Mouse (Mus musculus) megakaryocyte-erythroid progenitor cell, adult 5-6 weeks (primary cell): ENCODE measurements around the gene Cdc34b. TPM values are rescaled to one million over a fixed set of nuclear protein-coding genes. Genes with fewer than 3 reads are reported as not detected.
A peak's percentile ranks its signal among the peaks of the same experiment; 100 is the strongest.

Source experiments
- ATAC-seq: replicated peaks from 2 replicates; pipeline ENCODE4 v1.8.0; 2016; ENCODE audit warnings: mild to moderate bottlenecking, inconsistent platforms; ENCODE audit not compliant: severe bottlenecking, poor library complexity, low FRiP score, low TSS enrichment
- total RNA-seq, 2 experiments: library from RNA; stranded (forward) in 1 of 2; stranded (reverse) in 1 of 2; fragments of 200-1000, 215-1000 nt in 1 of 2; fragments of >200 nt in 1 of 2; fragmentation: Nextera tagmentation in 1 of 2; gene quantifications; 2 replicates each; pipeline ENCODE4 v1.2.3; 2014 to 2017

The Cdc34b gene
- total RNA-seq, 2 experiments from 2014 or later, result not detected

DNA sequence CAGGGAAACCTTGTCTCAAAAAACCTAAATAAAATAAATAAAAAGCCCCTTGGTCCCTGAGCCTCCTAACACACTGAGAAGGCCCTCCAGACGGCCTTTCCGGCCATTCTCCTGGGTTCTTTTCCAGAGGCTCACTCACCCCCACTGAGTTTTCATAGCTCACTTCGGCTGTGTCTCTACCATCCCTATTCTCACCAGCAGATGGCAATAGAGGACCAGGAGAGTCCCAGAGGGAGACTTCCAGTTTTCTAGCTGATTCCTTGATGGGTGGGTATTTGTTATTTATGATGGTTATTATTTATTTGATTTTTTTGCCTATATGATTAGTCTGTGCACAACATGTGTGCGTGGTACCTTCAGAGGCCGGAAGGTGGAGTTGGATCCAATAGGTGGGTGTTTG, 11.3 kb upstream of the Cdc34b start:
- peak; percentile 59 for ATAC-seq

DNA sequence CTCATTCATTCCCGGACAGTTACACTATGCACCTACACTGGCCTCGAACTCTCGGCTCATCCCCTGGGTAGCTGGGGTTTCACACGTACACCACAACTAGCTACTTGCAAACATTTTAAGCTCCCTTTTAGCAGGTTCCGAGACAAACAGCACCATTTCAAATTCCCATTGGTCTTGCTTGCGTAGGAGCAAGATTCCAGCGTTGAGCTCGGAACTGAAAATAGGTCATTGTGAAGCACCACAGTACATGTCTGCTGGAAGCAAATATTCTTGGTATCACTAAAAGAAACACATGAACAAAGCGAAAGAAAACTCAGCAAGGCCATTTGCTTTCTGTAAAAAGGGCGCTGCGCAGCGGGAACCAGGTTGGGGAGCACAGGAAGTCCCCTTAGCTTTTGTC, 10.4 kb upstream of the Cdc34b start:
- no peak for ATAC-seq

DNA sequence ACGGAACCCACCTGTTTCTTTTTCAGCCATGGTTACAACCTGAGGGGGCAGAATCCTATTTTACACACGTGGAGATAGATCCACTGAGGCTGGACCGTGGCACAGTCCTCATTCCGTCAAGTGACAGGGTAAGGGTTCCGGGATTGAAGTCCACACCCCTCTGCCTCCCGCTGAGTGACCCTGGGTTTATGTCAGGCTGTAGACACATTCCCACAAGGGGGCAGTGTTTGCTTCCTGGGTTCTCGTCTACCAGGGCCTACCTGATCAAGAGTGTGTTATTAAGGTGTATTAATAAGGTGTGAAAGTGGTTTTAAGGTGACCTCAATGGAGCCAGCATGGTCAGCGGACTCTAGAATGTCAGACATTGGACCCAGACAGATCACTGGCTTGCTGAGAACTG, 8.8 kb upstream of the Cdc34b start:
- peak; percentile 47; the same call in 1 of the 2 replicates for ATAC-seq

DNA sequence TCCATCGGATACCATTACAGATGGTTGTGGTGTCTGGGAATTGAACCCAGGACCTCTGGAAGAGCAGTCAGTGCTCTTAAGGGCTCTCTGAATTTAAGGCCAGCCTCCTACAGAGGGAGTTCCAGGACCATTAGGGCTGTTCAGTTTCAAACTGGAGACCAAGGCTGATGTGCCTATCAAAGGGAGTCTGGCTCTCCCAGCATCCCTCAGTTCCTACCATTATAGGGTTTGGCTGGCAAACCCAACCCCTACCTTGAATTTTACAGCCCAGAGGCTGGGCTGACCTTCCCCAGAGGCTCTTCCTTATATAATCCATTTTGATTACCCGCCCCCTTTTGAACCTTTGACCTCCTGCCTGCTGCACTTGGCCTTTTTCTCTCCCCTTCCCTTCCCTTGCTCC, 5.8 kb upstream of the Cdc34b start:
- no peak for ATAC-seq

DNA sequence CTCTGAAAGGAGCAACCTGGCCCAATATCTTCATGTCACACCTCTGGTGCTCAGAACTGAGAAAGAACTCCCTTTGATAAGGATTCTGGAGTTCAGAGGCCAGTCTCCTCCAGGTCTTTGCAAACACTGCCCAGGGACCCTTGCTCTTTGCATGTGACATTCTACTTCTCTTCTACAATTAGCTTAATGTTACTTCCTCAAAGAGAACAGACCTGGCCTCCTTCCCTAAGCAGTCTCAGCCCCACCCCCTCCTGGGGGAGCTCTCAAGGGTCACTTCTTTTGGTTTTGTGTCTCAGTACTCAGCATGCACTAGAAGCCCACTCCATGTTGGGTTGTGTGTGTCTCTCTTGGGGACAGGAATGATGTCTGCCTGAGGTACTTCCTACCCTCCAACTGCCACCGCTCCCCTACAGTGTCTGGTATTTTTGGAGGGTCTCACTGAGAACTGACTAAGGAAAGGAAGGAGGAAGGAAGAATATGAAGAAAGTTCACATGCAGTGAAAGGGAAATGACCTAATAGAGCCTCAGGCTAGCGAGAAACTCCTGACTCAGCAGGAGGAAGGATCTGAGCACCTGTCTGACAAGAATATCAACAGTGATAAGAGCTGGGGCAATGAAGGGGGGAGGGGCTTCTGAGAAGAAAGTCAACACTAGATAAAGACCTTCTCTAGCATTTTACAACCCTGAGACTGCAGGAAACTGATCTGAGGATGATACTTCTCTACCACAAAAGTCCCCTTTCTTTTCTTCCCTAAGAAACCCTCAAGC, 11.5 kb downstream of the Cdc34b start:
- ATAC-seq, result no peak

DNA sequence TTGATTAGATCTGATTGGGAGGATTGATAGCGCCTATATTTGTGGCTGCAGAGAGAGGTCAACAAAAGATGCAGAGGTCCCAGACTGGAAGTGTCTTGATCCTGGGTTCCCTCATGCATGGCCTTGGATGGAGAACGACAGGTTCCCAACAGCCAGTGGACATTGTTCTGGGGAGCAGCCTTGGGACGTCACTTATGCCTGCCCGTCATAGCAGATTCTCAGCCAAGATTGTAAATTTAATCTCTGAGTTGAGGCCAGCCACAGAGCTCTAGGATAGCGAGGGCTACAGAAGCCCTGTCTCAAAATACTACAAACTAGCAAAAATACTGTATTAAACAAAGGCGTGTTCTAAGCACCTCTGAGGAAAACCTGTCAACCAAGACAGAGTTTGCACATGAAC, 18.3 kb downstream of the Cdc34b start:
- no peak for ATAC-seq

DNA sequence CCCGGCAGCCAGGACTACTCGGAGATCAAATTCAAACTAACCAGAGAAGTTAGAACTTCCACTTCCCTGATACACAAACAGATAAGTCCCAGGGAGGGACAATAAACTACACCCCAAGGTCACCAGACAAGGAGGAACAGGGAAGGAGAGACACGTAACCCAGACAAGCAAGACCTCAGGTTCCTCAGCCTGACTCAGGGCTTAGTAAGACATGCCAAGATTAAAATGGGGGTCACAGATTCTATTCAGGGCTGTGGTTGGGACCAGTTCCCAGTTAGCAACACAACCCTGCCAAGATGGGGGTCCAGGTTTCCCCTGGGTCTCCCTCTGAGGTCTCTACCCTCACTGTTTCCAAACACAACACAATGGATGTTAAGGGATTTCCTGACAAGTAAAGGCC, 18.8 kb downstream of the Cdc34b start:
- ATAC-seq, result no peak

DNA sequence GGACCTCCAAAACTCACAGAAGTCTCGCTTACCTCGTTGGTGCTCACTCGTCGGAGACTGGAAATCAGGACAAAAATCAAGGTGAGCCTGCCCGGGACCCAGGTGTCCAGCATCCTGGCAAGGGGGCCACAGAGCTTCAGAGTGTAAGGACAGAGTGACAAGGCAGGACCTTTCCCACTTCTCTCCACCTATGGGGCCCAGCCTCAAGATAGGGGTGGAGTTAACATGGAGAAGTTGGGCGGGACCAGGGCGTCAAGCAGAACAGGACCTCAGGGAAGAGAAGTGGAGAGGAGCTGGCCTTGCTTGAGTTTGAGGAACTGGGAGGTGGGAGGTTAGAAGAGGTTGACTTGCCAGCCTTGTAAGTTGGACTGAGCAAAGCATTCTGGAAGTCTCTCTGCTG, 19.2 kb downstream of the Cdc34b start:
- no peak for ATAC-seq

DNA sequence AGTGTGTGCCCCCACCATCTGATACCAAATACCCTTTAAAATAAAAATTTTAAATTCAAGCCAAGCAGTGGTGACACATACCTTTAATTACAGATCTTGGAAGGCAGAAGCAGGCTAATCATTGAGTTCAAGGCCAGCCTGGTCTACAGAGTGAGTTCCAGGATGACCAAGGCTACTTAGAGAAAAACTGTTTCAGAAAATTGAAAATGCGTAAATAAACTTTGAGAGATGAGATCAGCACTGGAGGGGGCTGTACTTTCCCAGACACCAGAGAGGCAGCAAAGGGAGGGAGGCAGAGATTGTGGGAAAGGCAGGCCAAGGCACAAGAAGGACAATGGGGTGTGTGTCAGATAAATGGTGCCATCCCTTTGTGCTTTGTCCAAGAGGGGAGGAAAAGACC, 20.7 kb downstream of the Cdc34b start:
- ATAC-seq, result no peak

DNA sequence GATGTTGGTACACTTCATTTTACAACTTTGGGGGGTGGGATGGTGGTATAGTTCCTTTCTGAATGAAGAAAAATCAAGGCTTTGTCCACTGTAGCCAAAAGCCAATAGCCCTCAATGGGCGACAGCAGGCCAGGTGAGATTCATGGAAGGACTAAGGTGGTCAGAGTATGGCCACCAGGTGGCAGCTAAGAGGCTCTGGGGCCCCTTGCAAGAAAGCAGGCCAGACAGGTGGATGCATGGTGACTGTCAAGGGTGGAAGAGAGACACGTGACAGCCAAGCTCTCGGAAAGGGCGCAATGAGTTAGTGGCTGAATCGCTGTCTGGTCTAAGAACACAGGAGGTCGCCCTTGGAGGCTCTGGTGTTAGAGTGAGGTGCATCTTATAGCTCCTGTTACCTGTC, 21.2 kb downstream of the Cdc34b start:
- no peak for ATAC-seq

DNA sequence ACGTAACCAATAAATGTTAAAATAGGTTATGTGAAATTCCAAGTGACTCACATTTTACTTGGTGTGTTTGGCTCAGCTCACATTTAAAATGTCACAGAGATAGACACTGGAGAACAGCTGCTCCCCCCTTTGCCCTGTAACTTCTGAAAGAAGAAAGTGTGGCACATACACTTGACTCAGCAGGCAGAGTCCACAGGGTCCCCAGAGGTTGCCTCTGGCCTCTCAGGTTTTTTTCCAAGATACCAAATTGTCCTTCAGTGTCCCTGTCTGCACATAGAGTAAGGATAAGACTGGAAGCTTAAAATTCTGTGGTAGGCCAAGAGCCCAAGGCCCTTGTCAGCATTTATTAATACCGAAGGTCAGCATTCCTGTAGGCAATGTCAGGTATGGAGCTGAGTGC, 25.7 kb downstream of the Cdc34b start:
- no peak for ATAC-seq

DNA sequence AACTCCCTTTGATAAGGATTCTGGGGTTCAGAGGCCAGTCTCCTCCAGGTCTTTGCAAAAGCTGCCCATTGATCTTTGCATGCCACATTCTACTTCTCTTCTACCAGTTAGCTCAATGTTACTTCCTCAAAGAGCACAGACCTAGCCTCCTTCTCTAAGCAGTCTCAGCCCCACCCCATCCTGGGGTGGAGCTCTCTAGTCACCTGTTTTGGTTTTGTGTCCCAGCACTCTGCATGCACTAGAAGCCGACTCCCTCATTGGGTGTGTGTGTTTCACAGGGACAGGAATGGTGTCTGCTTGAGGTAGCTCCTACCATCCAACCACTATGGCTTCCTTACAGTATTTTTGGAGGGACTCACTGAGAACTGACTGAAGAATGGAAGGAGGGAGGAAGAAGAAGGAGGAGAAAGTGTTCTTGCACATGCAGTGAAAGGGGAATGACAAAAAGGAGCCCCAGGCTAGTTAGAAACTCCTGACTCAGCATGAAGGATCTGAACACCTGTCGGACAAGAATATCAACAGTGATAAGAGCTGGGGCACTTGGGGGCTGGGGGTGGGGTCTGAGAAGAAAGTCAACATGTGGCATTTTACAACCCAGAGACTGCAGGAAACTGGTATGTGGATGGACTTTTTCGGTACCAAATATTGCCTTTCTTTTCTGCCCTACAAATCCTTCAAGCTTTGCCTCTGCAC, 30.9 kb downstream of the Cdc34b start:
- ATAC-seq, result no peak

DNA sequence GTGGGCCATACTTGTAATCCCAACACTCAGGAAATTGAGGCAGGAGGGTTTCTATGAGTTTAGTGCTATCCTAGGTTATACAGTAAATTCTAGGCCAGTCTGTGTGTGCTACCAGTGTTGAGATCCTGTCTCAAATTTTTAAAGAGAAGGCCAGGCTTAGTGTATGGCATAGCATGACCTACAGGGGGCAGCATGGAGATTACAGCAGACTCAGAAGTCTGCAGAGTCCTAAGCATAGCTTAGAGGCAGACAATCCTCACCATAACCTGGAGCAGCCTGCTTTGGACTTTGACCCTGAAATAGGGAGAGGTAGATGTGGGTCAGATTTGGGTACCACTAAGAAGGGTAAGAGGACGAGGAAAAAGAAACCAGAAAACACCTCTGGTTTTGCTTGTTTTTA, 32.3 kb downstream of the Cdc34b start:
- 0 out of 2 replicates have a peak, but pooled peaks have one; percentile 50 for ATAC-seq

DNA sequence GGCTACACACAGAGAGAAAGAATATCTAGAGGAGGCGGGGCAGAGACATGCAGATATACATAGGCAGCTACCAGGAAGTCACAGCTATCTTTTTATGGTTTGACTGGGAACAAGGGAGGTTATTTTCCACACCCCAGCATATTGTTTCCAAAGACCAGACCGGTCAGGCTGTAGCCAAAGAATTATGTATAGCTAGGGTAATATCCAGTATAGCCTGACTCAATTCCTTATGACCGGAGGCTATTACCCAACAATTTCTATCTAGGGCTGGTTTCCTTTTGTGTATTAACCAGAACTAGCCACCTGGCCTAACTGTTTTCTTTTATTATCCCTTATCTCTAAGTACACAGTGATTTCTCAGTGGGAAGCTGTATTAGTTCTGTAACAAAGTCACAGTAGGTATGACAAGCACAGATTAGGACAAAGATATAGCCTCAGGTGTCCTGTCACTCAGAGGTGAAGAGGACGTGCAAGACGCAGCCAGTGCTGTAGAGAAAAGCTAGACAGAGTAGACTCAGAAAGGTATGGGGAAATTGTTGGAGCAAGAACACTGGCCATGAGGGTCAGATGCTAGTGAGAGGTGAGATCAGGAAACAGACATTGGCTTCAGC, 33.4 kb downstream of the Cdc34b start:
- no peak for ATAC-seq

DNA sequence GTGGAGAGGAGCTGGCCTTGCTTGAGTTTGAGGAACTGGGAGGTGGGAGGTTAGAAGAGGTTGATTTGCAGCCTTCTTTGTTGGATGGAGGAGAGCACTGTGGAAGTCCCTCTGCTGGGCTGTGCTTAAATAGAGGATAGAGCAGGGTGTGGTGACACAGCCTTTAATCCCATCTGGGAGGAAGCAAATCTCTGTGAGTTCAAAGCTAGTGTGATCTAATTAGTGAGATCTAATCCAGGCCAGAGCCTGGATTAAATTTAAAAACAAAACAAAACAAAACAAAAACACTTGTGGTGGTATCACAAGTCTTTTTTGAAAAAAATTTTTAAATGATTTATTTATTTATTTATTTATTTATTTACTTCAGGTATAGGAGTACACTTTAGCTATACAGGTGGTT, 41.0 kb downstream of the Cdc34b start, which contains the start of gene Tmem92:
TSS of gene Tmem92 (minus strand) at position 101 of the 400 bp plus-strand sequence.
- no peak for ATAC-seq

DNA sequence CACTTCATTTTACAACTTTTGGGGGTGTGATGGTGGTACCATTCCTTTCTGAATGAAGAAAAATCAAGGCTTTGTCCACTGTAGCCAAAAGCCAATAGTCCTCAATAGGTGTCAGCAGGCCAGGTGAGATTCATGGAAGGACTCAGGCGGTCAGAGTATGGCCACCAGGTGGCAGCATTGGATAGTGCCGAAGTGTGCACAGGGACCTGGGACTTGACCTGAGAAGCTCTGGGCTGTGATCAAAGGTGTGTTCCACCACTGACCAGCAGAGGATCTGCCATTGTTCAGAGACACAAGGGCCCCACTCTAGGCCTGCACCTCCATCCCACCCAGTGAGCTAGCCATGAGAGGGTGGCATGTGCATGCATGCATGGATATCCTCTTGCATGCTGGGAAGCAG, 43.7 kb downstream of the Cdc34b start:
- ATAC-seq, result peak; percentile 79

DNA sequence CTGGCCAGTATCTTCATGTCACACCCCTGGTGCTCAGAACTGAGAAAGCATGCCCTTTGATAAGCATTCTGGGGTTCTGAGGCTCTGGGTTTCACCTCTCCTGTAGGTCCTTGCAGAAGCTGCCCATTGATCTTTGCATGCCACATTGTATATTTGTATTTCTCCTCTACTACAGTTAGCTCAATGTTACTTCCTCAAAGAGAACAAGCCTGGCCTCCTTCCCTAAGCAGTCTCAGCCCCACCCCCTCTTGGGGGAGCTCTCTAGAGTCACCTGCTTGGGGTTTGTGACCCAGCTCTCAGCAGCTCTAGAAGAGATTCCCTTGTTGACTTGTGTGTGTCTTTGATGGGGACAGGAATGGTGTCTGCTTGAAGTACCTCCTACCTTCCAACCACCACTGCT, 50.1 kb downstream of the Cdc34b start:
- no peak for ATAC-seq
